Mouse (Mus musculus): ENCODE measurements around the gene Trappc6a.

Trappc6a gene

DNA sequence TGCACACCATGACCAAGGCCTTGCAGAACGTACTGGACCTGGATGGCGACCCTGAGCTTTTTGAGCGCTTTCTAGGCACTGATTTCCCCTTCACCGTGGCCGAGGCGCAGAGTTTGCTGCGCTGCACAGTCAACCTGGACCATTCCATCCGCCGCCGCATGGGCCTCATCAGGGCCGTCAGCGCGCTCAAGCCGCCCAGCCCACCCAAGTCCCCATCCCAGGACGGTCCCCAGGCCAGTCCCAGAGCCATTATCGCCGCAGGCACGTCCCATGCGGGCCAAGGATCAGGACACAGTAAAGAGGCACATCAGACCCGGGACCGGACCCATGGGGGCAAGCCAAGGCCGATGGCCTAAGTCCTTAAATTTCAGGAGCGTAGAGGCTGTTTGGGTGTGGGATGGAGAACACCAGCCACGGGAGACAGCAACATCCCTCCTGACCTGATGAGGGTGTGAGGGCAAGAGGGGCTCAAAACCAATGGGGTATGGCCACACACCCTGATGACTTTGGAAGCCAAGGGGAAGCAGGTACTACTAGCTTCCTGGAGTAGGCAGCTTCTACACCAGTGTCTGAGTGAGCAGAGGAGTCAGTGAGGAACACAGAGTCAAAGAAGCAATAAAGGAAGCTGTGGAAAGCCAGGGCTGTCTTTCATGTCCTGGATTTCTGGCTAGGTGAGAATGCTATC lies 16.4 kb downstream of the Trappc6a start:
- no peak for DNase-seq

DNA sequence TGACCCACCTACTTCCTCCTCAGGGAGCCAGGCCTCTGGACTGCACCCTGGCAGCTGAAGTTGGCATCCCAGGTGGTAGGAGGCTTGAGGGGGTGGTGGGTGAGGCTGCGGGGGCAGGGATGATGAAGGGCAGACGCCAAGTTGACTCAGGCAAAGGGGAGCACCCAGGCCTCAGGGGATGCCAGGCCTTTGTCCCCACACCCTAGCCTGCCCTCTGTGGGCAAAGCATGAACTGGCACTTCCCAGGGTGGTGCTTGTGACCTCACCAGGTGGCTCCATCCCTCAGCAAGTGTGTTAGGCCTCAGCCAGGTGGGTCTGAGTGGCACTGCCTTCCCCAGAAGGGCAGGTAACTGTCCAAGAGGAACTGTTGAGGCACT lies 16.9 kb downstream of the Trappc6a start:
- no peak for DNase-seq

DNA sequence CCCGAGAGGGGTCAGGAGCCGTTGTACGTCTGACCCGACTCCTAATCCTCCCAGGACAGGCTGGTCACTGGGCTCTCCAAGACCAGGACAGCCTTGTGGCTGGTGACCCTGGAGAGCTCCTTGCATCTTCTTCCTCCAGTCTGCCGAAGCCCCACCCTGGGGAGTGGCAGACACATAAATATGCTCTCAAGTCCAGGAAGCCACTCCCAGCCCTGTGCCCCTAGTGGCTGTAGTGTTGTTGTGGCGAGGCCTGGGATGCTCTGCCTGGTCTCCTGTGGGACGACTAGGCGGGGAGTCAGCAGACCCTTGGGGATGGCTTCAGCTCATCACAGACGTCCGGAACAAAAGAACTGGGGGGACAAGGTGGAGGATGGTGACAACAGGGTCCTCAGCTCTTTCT lies 22.9 kb downstream of the Trappc6a start:
- no peak for DNase-seq

DNA sequence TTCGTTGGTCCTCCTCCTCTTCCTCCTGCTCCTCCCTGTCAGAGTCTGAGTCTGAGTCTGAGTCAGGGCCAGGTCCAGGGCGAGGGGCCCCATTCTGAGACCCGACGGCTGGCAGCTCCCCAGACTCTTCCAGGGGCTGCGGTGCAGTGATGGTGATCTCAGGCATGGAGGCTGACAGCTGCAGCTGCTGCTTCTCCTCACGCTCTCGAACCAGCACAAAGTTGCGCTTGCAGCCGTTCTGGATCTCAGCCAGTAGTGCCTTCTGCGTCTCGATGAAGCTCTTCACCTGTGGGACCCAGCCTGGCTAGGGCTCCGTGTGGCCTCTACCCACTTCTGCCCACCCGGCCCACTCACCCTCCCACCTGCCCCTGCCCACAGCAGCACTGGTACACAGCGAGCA lies 24.0 kb downstream of the Trappc6a start:
- no peak for DNase-seq

DNA sequence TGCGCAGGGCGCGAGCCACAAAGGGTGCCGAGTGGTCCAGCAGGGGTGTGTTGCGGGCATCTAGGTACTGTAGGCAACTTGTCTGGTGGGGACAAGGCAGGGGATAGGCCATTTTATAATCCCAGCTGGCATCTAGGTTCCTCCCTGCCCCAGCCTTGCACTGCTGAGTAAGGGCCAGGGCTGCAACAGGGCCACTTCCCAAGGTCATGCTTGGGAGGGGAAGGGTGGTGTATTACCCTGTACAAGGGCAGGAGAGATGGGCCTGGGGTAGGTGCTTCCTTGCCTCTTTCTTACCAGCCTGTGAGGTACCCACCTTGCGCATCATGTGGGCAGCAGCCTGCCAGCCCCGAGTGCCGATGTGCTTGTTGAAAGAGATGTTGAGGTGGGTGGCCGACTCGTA lies 26.5 kb downstream of the Trappc6a start:
- no peak for DNase-seq

DNA sequence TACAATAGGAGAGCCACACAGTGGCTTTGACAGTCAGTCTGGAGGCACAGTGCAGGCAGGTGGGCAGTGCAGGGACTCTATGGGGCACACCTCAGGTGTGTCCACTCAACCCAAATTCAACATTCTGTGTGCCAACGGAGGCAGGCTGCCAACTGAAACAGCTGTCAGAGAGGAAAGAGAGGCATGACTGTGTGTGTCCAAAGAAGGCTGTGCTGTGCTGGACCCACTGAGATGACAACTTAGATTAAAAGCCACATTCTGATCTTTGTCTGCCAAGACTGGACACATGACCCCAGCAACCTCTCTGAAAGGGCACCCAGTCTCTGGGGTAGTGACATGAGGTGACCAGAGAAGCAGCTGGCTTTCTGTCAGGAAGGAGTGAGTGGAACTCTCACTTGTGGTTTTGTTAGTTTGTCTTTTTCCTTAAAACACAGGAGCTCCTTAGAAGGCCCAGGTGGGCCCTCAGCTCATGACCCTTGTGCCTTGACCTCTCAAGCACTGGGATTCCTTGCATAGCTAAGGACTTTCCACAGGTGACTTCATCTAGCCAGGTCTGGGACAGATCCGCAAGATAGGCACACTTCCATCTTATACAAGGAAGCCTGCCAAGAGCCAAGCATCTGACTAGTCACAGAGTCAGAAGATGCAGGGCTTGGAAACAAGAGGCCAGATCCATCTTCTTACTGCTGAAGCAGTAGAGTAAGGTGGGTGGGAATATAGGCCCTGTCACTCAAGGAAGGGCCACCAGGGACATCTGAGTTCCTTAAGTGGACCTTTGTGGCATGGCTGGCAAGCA lies 32.8 kb downstream of the Trappc6a start:
- DNase-seq, result no peak

DNA sequence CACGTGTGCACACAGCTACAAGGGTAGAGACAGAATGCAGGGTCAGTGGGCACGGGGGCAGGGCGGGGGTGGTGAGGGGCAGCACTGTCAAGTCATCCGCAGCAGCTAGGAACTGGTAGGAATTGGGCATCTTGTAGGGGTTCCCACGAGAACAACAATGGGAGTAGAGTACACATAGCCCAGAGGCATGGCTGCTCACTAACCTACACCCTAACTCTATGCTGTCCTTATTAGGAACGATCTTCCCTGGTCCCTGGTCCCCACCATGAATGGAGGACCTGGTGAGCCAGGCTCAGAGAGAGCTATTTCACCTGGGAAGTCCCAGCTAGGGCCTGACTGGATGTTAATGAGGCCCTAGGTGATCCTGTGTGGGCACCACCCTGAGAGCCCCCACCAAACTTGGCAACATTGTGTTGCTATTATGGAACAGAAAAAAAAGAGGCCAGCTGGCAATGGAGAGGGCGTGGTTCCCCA lies 33.5 kb downstream of the Trappc6a start:
- DNase-seq, result no peak

DNA sequence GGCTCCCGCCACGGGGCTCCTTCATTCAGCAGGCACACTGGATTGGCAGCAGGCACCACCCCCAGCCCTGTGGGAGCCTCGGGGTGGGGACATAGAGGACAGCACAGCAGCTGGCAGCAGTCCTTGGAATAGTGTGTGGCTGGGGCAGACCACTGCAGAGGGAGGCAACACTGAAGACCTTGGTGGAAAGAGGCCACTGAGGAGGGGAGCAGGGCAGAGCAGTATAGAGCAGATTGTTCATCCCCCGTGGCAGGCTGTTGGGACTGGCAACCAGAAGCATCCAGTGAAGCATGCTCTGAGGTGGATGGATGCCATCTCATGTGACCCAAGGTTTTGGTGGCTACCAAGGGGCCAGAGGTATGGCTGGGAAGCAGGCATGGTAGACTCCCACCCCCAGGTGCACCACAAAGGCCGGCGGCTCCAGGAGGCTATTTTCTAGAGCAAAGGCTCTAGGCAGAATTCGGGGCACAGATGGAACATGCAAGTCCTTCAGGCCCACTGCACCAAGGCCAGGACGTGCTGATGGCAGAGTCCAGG lies 34.0 kb downstream of the Trappc6a start:
- DNase-seq, result no peak

DNA sequence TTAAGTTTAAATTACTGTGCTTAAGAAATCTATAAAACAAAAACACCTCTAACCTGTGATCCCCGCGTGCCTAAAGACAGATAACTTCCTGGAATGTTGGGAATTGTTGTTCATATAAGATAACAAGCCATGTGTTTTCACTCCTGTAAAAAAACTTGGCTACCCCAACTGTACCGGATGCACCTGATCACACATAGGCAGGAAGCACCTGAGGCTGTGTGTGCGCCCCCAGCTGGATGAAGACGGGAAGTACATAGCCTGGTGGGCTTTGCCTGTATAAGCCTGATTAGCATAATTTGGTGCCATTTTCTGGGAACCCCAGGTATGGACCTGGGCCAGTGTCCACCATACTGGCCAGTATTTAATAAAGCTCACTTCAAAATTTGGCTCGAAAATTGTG lies 35.4 kb downstream of the Trappc6a start:
- no peak for DNase-seq

DNA sequence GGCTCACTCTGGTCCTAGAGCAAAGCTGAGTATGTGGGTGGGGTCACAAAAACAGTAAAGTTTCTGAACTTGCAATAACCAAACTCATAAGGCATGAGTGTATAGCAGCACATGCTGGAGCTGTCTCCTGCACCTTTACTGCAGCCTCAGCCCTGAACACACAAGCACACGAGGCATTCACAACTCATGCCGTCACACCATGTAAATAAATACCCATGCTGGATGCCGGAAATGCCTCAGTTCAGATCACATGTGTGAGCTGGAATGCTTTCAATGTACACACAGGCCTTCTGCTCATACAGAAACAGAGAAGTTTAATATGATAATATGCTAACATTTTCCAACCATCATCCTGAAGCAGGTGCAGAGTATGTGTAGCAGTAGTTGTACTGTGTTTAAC lies 37.8 kb downstream of the Trappc6a start:
- DNase-seq, result no peak

DNA sequence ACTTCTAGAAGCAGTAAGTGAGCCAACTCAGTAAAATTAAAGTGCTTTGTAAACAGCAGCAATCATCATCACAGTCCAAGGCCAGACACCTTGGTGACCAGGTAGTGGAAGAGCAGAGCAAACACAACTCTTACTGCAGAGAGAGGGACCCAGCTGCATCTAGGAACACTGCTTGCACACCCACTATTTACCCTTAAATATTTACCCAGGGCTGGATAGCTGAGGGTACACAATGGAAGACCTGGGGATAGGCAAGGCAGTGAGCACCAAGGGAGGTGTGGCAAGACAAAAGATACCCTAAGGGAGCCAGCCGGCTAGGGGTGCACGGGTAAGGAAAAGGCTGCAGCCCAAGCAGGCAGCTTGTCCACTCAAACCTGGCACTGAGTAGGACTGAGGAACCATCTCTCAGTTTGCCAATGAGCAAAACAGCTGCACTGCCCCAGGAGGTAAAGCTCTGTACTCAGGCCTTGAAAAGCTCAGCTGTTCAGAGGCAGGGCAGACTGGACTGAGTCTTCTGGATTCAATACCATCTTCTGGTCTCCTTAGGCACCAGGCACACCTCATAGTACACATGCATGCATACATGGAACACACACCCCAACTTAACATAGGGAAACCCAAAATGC lies 39.3 kb downstream of the Trappc6a start:
- DNase-seq, result no peak

DNA sequence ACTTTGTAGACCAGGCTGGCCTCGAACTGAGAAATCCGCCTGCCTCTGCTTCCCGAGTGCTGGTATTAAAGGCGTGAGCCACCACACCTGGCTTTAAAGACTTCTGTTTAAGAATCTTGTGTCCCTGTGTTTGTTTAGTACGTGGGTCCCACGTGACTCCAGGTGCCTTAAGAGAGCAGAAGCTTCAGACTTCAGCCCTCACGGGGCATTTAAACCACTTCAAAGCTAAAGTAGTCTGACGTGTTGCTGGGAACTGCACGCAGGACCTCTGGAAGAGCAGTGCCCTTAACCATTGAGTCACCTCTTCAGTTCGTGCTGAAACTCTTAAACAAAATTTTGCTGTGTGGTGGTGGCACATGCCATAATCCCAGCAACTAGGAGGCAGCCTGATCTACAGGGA lies 41.2 kb downstream of the Trappc6a start:
- DNase-seq, result no peak

DNA sequence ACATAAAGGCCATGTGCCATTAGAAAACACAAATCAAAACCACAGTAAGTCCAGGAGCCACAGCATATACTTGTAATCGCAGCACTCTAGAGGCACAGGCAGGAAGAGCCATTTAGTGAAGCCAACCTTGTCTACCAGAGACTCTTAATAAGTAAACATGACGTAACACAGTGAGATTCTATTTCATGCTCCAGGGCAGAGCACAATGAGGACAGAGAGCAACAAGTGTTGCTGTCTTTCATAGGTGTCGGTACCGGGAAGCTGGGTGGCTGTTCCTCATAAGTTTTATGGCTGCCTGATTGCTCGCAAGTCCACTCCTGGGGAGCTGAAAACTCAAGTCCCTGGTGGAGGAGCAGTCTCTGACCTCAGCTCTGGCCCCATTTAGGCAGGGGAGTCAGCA lies 43.4 kb downstream of the Trappc6a start:
- DNase-seq, result no peak

DNA sequence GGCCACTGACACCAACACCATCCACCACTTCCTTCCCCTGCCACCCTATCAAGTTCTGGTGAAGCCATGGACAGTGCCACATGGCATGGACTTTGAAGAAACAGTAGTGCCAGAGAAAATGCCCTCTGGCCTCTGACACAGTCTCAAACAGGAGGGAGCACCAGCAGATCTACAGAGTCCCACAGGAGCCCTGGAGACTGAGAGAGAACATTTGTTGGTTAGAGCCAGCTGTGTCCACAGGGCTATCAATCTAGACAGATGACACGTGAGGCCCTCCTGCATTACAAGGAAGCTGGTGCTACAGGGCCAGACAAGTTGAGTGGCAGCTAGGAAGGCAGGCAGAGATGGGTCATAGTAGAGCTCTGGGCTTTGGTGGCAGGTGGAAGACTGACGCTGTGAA lies 44.2 kb downstream of the Trappc6a start:
- no peak for DNase-seq

DNA sequence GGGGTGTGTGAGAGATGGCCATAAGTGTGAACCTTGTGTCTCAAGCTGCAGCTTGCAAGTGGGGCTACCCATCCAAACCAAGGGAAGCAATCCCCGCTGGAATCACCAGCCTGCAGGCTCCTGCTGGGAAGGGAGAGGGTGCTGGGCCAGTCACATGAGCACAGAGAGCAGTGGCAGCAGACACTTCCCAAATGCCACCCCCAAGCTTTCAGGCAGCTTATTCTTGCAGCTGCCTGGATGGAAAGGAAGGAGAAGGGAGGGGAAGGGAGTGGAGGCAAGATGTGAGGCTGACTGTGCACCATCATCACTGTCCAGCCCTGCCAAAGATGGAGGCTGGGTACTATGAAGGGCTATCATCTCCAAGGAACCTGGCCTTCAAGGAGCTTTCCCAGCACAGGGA lies 46.0 kb downstream of the Trappc6a start:
- no peak for DNase-seq

DNA sequence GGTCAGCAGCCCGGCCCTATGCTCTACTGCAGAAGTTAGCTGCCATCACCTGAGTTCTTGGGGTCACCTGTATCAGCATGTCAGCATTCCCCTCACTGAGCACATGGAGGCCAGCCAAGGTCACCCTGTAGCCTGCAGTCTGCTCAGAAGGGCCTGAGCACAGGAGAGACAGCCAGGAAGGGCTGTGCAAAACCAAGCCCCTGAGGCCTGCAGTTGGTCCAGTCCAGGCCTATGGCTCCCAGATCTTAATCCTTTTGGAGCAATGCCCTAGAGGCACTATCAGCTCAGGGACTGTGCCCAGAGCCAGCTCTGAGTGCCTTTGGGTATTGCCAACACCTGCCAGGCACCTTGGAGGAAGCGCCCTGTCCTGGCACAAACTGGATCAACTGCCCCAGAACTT lies 48.9 kb downstream of the Trappc6a start:
- peak; percentile 44 to 54 for DNase-seq

DNA sequence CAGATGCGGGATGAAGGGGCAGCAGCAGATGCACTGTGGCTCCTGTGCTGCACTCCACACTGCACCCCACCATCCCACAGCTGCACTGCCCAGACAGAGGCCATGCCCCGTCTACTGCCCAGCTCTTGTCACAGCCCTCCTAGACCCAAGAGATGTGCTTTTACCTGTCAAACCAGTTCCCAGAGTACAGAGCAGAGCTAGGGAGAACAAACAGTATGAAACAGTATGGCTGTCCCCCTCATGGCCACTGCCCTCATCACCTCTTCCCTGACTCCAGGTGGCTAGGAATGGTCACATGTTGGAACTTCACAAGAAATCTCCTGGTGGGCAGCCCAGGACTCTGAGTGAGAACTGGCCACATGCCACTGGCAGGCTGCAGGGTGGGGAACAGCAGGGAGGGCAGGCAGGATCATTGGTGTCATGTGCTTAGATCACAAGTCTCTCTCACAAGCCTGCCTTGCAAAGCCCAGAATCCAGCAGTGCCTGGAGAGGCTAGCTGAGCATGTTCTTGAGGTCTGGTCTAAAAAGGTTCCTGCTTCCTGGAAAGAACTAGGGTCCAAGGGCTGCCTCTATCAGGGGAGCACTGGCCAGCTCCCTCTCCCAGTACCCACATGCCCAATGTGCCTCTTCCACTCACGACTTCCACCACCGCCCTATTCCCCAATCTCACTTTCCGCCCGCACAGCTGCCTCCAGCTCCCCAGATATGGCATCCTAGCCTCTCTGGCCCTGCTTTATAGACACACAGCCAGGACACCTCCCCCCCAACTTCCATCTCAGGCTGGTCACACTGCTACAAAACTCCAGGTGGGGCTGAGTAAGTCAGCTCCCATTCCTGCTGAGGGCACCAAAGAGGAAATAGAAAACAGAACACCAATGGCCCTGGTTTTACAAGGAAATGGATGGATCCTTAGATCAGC lies 50.0 kb downstream of the Trappc6a start:
- DNase-seq, result no peak

DNA sequence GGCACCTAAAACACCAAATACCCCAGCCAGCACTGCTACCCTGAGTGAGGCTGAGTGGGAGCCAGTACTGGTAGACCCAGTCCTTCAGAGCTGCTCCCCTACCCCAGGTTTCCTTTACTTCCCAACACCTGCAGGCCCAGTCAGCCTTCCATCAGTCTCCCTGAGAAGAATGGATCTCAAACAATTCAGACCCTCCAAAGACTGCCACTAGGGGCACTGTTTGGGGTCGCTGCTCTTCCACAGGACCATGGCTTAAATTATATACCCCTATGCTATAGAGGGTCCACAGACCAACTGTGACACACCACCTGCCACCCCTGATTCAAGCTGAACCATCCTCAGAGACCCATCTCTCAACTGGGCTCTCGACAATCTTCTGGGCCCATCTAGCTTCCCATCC lies 50.8 kb downstream of the Trappc6a start:
- no peak for DNase-seq

DNA sequence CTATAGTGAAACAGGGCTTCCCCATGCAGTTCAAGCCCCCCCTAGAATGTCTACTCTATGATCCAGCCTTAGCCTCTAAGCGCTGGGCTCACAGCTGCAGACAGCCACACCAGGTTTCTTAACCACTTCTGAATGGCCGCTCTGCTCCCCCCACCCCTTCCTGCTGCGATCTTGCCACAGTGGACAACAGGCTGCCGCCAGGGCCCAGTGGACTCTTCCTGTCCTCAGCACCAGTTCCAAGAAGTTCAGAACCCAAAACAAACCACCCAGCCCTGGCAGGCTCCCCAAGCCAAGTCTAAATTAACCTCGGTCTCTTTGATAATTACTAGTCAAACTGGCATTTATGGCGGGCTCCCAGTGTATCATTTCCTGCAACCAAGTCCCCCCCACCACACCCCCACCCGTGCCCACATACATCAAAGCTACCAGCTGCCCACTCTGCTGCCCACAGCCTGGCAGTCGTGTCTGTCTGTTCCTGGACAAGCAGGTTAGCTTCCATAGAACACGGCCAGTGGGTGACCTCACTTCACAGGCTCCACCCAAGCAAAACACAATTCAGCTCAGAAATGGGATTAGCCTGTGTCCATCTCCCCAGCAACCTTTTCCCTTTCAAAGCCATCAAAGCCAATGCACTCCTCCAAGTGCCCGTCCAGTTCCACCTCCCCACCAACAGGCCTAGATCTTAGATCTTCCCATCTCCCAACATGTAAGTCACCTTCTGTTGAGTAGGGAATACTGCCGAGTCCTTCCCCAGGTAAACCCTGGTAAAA lies 52.5 kb downstream of the Trappc6a start:
- no peak for DNase-seq

DNA sequence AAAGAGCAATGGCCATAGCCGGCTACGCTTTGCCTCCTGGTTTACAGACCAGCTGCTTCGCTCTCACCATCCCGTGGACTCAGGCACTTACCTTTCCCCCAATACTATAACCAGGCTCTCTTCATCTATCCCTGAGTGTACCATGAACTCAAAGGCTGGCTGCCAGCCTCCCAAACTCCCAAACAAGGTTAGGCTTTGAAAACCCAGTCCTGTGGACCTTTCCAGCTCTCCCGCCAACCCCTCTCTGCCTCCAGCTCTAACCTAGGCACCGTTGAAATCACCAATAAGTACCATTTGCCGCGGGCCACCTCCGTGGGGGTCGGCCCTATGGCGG lies 53.2 kb downstream of the Trappc6a start:
- no peak for DNase-seq

DNA sequence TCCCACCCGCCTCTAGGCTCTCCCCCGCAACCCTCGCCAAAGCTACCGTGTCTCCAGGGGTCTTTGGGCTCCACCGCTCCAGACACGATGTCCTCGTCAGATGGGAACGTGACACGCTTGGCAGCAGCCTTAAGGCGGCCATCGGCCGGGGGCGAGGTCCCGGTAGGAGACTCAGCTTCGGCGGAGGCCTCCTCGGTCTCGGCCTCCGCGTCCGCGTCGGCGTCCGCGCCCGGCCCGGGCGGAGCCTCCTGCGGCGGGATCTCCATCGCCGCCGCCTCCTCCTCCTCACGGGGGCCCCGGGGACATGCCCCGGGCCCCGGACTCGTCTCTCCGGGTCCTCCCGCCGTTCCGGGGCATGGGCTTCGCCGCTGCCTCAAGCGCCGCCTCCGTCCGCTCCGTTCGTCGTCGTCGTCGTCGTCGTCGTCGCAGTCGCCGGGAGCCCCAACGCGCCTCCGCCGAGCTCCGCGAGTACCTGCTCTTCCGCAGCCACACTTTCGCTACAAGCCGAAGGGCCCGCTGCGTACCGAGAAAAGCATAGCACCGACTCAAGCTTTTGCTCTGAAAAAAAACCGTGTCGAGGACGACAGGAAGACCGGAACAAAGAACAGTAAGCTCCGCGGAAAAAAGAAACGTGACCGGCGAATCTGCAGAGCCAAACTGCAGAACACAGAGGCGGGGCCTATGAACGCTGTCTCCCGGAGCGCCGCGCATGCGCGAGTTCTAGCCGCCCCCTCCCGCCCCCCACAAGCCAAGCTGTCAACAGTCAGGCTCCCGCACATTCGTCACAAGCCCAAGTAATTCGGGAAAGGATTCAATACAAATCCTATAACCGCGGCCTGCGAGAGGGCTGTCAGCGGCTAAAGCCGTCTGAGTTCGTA lies 53.8 kb downstream of the Trappc6a start:
- peak; percentile 79 to 86 for DNase-seq

All from kidney, adult 8-10 months (tissue).